Mouse (Mus musculus) right cerebral cortex, adult 18-20 months (tissue): ENCODE results near the gene Olfr597.
"Not testable (repeated sequence)": the region's sequence is repeated elsewhere in the genome, so short reads cannot be mapped to it uniquely, and the experiment has no call there.

ENCODE experiments used
- DNase-seq: peaks from one replicate; pipeline ENCODE4 v3.0.0; 2022; ENCODE audit warnings: mixed read lengths

Olfr597 gene

DNA sequence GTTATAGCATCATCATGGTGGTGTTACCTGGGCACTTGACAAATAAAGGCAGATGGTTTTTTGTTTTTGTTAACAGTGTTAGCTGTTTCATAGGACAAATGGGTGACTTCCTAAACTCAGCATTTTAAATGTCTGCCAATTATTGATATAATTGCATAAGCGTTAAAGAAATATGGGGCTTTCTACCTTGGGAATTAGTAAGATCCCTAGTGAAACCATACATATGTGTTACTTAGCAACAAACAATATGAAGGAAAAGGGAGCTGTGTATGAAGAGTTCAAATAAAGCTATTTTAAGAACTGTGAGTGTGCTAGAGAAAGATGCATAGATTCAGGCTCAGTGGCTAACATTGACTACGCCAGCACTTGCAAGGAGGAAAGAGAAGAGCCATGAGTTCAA lies at the start of gene Olfr597:
Gene Olfr597, plus strand, starts transcription at position 301 of the 400 bp plus-strand sequence.
- not testable (repeated sequence) for DNase-seq

DNA sequence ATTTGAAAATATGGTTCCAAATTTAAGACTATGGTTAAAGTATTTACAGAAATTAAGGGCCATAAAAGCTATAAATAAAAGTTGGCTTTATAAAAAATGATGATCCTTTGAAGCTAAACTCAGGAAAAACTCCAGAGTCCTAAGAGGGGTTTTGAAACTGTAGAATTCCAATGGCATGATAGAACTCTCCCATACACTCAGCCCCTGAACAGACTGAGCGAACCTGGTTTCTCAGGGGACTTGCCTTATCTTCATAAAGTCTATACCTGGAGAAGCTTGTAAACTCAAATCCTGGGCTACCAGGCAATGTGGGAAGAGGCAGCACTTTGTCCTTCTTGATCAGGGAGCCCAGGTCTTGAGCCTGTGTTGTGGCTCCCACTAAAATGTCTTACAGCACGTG lies 10.8 kb upstream of the Olfr597 start, which contains the start of gene Olfr596:
Gene Olfr596, plus strand, starts transcription at position 301 of the 400 bp plus-strand sequence.
- not testable (repeated sequence) for DNase-seq

DNA sequence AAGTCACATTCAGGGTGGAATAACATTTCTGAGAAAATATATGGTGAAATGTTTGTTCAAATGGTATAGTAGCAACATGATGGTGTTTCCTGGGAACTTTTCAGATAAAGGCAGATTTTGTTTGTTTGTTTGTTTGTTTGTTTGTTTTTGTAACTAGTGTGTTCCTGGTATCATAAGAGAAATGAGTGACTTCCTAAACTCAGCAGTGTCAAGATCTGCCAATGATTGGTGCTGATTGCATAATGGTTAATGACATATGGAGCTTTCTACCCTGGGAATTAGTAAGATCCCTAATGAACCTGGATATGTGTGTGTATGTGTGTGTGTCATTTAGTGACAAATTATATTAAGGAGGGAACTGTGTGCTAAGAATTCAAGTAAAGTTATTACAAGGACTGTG lies 7.2 kb downstream of the Olfr597 start, which contains the start of gene Olfr598:
Gene Olfr598, plus strand, starts transcription at position 301 of the 400 bp plus-strand sequence.
- no peak for DNase-seq

DNA sequence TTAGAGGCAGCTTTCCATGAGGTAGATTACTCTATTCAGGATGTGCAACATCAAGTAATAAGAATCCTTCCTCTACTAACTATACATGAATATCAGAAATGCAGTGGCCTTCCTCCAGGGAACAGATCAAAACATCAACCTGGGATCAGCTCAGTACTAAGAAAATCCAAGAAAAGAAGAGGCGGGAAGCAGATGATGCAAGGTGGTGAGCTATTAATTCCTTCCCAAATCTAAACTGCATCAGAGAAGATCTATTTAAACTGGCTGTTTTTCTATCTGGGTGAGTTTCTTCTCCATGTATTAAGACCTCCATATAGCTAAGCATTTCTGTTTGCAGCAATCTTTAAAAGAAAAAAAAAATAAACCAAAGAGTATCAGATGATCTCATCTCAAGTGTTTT lies 19.5 kb downstream of the Olfr597 start, which contains the start of gene Olfr599:
Gene Olfr599, plus strand, starts transcription at position 301 of the 400 bp plus-strand sequence.
- no peak for DNase-seq

DNA sequence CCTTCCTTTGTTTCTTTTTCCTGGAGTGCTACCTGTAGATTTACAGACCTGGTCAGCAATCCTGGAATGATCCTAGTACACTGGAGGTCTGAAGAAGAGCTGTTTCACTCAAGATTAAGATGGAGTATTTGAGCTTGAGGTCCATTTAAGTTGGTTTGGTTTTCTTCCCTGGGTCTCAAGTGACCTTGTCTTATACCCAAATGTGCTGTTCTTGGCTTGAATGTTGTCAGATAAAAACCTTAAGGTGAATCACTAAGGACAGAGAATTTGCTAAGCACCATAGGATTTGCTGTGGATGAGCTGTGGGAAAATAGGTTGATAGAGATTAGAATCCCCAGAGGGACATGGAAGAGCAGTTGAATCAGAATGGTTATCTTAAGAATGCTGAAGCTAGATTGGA lies 33.5 kb downstream of the Olfr597 start, which contains the start of gene Olfr600:
Gene Olfr600, minus strand, starts transcription at position 101 of the 400 bp plus-strand sequence.
- DNase-seq, result no peak

DNA sequence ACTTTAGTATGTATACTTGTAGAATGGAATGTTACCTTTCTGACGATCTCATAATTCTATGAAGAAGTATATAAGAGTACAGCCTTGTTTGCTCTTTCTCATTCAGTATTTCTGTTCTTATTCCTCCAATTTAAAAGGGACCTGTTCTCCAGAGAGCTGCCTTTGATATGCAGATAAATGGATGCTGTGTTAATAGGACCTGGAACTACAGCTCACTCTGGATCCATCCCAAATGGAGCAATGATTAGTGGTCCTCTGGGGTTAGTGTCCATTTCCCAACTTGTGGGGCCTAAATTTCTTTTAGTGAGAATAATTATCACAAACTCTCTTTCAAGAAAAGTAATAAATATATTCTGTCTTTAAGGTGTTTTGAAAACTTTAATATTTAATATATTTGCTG lies 46.4 kb downstream of the Olfr597 start, which contains the start of gene Olfr601:
Gene Olfr601, minus strand, starts transcription at position 101 of the 400 bp plus-strand sequence.
- no peak for DNase-seq
